ENCODE assay signal across 8 mouse cellular contexts in genomic region chr10:18210726-18211125, GRCm38 (mm10). TPM values are rescaled to one million over a fixed set of nuclear protein-coding genes. Genes with fewer than 3 reads are reported as not detected.
DNase-seq lines count a peak whose midpoint lies in the region; ATAC-seq lines count a peak whose summit lies in the region.

Gene Ect2l (minus strand): TSS chr10:18210890.

- H3K4me1 ChIP-seq in hindbrain, embryonic 10.5 days (replicated peaks): peaks cover 5% of the 10 kb centered on the region; the same call in 1 of the 2 replicates
- H3K4me1 ChIP-seq in hindbrain, embryonic 14.5 days (replicated peaks; ENCODE audit: control insufficient read depth, insufficient read depth, low read length): 0 out of 2 replicates have a peak, but pooled peaks cover 2% of the 10 kb centered on the region
- H3K4me1 ChIP-seq in forebrain, embryonic 11.5 days (replicated peaks; ENCODE audit: control insufficient read depth, insufficient read depth, low read length): no peaks in the 10 kb centered on the region
- no peaks in the 10 kb centered on the region for H3K4me1 ChIP-seq in hindbrain, embryonic 16.5 days (ENCODE audit: control insufficient read depth, insufficient read depth, low read depth, low read length)
- 0 out of 2 replicates have a peak, but pooled peaks cover 4% of the 10 kb centered on the region for H3K4me1 ChIP-seq in liver, embryonic 12.5 days
- no peaks in the 10 kb centered on the region for H3K4me1 ChIP-seq in neural tube, embryonic 12.5 days

- WGBS in hindbrain, embryonic 10.5 days: 12% methylated on average over 11 of the region's 11 CpGs
- 13% methylated on average over 11 of the region's 11 CpGs for WGBS in hindbrain, embryonic 14.5 days
- WGBS in forebrain, embryonic 11.5 days: 16% methylated on average over 11 of the region's 11 CpGs
- 16% methylated on average over 11 of the region's 11 CpGs for WGBS in hindbrain, embryonic 16.5 days
- 5% methylated on average over 11 of the region's 11 CpGs for WGBS in liver, embryonic 12.5 days (ENCODE audit: insufficient replicate concordance)
- 13% methylated on average over 11 of the region's 11 CpGs for WGBS in neural tube, embryonic 12.5 days

- no peaks in the 10 kb centered on the region for H3K9me3 ChIP-seq in hindbrain, embryonic 10.5 days
- H3K9me3 ChIP-seq in hindbrain, embryonic 14.5 days (ENCODE audit: control insufficient read depth, low read length): no peaks in the 10 kb centered on the region
- H3K9me3 ChIP-seq in forebrain, embryonic 11.5 days (ENCODE audit: control insufficient read depth, low read length): no peaks in the 10 kb centered on the region
- no peaks in the 10 kb centered on the region for H3K9me3 ChIP-seq in hindbrain, embryonic 16.5 days (ENCODE audit: control insufficient read depth, low read length)
- no peaks in the 10 kb centered on the region for H3K9me3 ChIP-seq in liver, embryonic 12.5 days (replicated peaks)
- no peaks in the 10 kb centered on the region for H3K9me3 ChIP-seq in neural tube, embryonic 12.5 days

- no peak within 1 kb of the TSS for H3K9ac ChIP-seq in hindbrain, embryonic 14.5 days
- H3K9ac ChIP-seq in forebrain, embryonic 11.5 days (ENCODE audit: low read length): no peak within 1 kb of the TSS
- no peak within 1 kb of the TSS for H3K9ac ChIP-seq in hindbrain, embryonic 16.5 days (ENCODE audit: low read depth, low read length)
- H3K9ac ChIP-seq in liver, embryonic 12.5 days: no peak within 1 kb of the TSS
- no peak within 1 kb of the TSS for H3K9ac ChIP-seq in neural tube, embryonic 12.5 days

- no peaks in the 10 kb centered on the region for H3K27me3 ChIP-seq in hindbrain, embryonic 10.5 days (ENCODE audit: insufficient read depth, poor library complexity, severe bottlenecking)
- H3K27me3 ChIP-seq in hindbrain, embryonic 14.5 days (ENCODE audit: control insufficient read depth, insufficient read depth, low read length): no peaks in the 10 kb centered on the region
- H3K27me3 ChIP-seq in forebrain, embryonic 11.5 days (ENCODE audit: control insufficient read depth, insufficient read depth, low read length): no peaks in the 10 kb centered on the region
- no peaks in the 10 kb centered on the region for H3K27me3 ChIP-seq in hindbrain, embryonic 16.5 days (replicated peaks; ENCODE audit: control insufficient read depth, insufficient read depth, low read length)
- no peaks in the 10 kb centered on the region for H3K27me3 ChIP-seq in liver, embryonic 12.5 days (replicated peaks)
- H3K27me3 ChIP-seq in neural tube, embryonic 12.5 days (replicated peaks): no peaks in the 10 kb centered on the region

- DNase-seq in hindbrain, embryonic 10.5 days (ENCODE audit: low spot score): peak; percentile 54
- DNase-seq in hindbrain, embryonic 14.5 days (ENCODE audit: low spot score): no peak
- DNase-seq in NIH3T3 (ENCODE audit: low read depth): peak; percentile 19
- peak; percentile 78 for DNase-seq in forebrain, embryonic 11.5 days (ENCODE audit: low spot score)
- DNase-seq in adipocyte (ENCODE audit: low spot score): no peak

- H3K4me3 ChIP-seq in hindbrain, embryonic 10.5 days: no peak within 1 kb of the TSS
- no peak within 1 kb of the TSS for H3K4me3 ChIP-seq in hindbrain, embryonic 14.5 days (replicated peaks; ENCODE audit: low read length)
- H3K4me3 ChIP-seq in forebrain, embryonic 11.5 days (ENCODE audit: low read depth, low read length): no peak within 1 kb of the TSS
- H3K4me3 ChIP-seq in hindbrain, embryonic 16.5 days (ENCODE audit: low read length): no peak within 1 kb of the TSS
- no peak within 1 kb of the TSS for H3K4me3 ChIP-seq in liver, embryonic 12.5 days
- no peak within 1 kb of the TSS for H3K4me3 ChIP-seq in neural tube, embryonic 12.5 days

- no peaks in the 10 kb centered on the region for H3K36me3 ChIP-seq in hindbrain, embryonic 10.5 days
- no peaks in the 10 kb centered on the region for H3K36me3 ChIP-seq in hindbrain, embryonic 14.5 days (replicated peaks; ENCODE audit: control insufficient read depth, insufficient read depth)
- no peaks in the 10 kb centered on the region for H3K36me3 ChIP-seq in forebrain, embryonic 11.5 days (ENCODE audit: control insufficient read depth, insufficient read depth, low read length)
- no peaks in the 10 kb centered on the region for H3K36me3 ChIP-seq in hindbrain, embryonic 16.5 days (ENCODE audit: control insufficient read depth, insufficient read depth, low read length)
- H3K36me3 ChIP-seq in liver, embryonic 12.5 days: no peaks in the 10 kb centered on the region
- H3K36me3 ChIP-seq in neural tube, embryonic 12.5 days: no peaks in the 10 kb centered on the region

- H3K4me2 ChIP-seq in hindbrain, embryonic 14.5 days (replicated peaks): no peak within 1 kb of the TSS; the same call in 1 of the 2 replicates
- H3K4me2 ChIP-seq in forebrain, embryonic 11.5 days (ENCODE audit: low read depth, low read length, severe bottlenecking): no peak within 1 kb of the TSS
- 0 out of 2 replicates have a peak within 1 kb of the TSS, but pooled peaks have one; percentile 14 for H3K4me2 ChIP-seq in hindbrain, embryonic 16.5 days (ENCODE audit: low read length)
- peak within 1 kb of the TSS; percentile 41 for H3K4me2 ChIP-seq in liver, embryonic 12.5 days
- H3K4me2 ChIP-seq in neural tube, embryonic 12.5 days (replicated peaks): peak within 1 kb of the TSS; percentile 42

- H3K27ac ChIP-seq in hindbrain, embryonic 10.5 days: no peak within 1 kb of the TSS
- H3K27ac ChIP-seq in hindbrain, embryonic 14.5 days: no peak within 1 kb of the TSS
- H3K27ac ChIP-seq in forebrain, embryonic 11.5 days (ENCODE audit: low read depth, low read length): no peak within 1 kb of the TSS
- H3K27ac ChIP-seq in hindbrain, embryonic 16.5 days (ENCODE audit: low read depth, low read length): no peak within 1 kb of the TSS
- H3K27ac ChIP-seq in liver, embryonic 12.5 days: no peak within 1 kb of the TSS
- no peak within 1 kb of the TSS for H3K27ac ChIP-seq in neural tube, embryonic 12.5 days

- no peak; the same call in 1 of the 2 replicates for ATAC-seq in hindbrain, embryonic 14.5 days (ENCODE audit: low FRiP score)
- ATAC-seq in forebrain, embryonic 11.5 days (replicated peaks; ENCODE audit: low FRiP score): peak; percentile 49; the same call in 1 of the 2 replicates
- ATAC-seq in hindbrain, embryonic 16.5 days: peak; percentile 48; the same call in 1 of the 2 replicates
- ATAC-seq in liver, embryonic 12.5 days: 0 out of 2 replicates have a peak, but pooled peaks have one; percentile 30
- ATAC-seq in neural tube, embryonic 12.5 days (ENCODE audit: low FRiP score, low read depth): peak; percentile 61; the same call in 1 of the 2 replicates

RNA-seq across cellular contexts. Expression of gene Ect2l, which starts in this region (rescaled TPM):
- 0.30 and 0.54 TPM in 2 replicates for polyA plus RNA-seq in hindbrain, embryonic 10.5 days (2016; fragmentation: Nextera tagmentation; extraction: Ambion mirVana)
- 0.33 and 0.51 TPM in 2 replicates for polyA plus RNA-seq in hindbrain, embryonic 14.5 days (2014; fragmentation: Nextera tagmentation; extraction: Ambion mirVana)
- polyA plus RNA-seq in forebrain, embryonic 11.5 days (2014; fragmentation: Nextera tagmentation; extraction: Ambion mirVana): 0.49 and 0.85 TPM in 2 replicates
- polyA plus RNA-seq in hindbrain, embryonic 16.5 days (2015; fragmentation: Nextera tagmentation; extraction: Ambion mirVana): 0.29 and 0.35 TPM in 2 replicates
- 0.21 TPM in 1 of 2 replicates, not detected in the other for polyA plus RNA-seq in liver, embryonic 12.5 days (2016; fragmentation: Nextera tagmentation; extraction: Ambion mirVana)
- 0.45 and 0.47 TPM in 2 replicates for polyA plus RNA-seq in neural tube, embryonic 12.5 days (2016; fragmentation: Nextera tagmentation; extraction: Ambion mirVana)

Comparison
In these comparisons a context has a peak if more than half of its experiments do, and no peak if none do; other contexts are left out.
1. Peak in DNase-seq in hindbrain, embryonic 10.5 days; RNA of the gene not detected or under 1 TPM.
2. Peak in DNase-seq and ATAC-seq in forebrain, embryonic 11.5 days; RNA of the gene not detected or under 1 TPM.
3. Peak in ATAC-seq and H3K4me2 ChIP-seq in hindbrain, embryonic 16.5 days; RNA of the gene not detected or under 1 TPM.
4. Peak in ATAC-seq and H3K4me2 ChIP-seq in liver, embryonic 12.5 days; RNA of the gene not detected or under 1 TPM.
5. Peak in ATAC-seq and H3K4me2 ChIP-seq in neural tube, embryonic 12.5 days; RNA of the gene not detected or under 1 TPM.